Comparison of ENCODE assay signal across 10 mouse cellular contexts in genomic region chr19:16160759-16161158, GRCm38 (mm10). TPM values are rescaled to one million over a fixed set of nuclear protein-coding genes. Genes with fewer than 3 reads are reported as not detected.
DNase-seq lines count a peak whose midpoint lies in the region; ATAC-seq lines count a peak whose summit lies in the region.
"Had no signal": no experiment of that assay in that cellular context is flagged by ENCODE, and none has a peak within 500 bp of the region (broad histone marks: within the 10 kb centered on the region; RNA-seq: fewer than 3 reads in every experiment).

No protein-coding gene starts in this region.

- 0 out of 2 replicates have a peak, but pooled peaks cover 2% of the 10 kb centered on the region for H3K36me3 ChIP-seq in kidney, embryonic 16.5 days (ENCODE audit: insufficient read depth, low read length)
- H3K36me3 ChIP-seq: liver, embryonic 12.5 days had no signal

- peaks cover 23% of the 10 kb centered on the region for H3K4me1 ChIP-seq in kidney, embryonic 16.5 days (ENCODE audit: insufficient read depth, low read length)

- peak overlapping the region; percentile 41; the same call in 1 of the 2 replicates for H3K27ac ChIP-seq in kidney, embryonic 16.5 days (ENCODE audit: low read length)
- H3K27ac ChIP-seq: liver, embryonic 12.5 days had no signal

- no peaks in the 10 kb centered on the region for H3K27me3 ChIP-seq in kidney, embryonic 16.5 days (ENCODE audit: insufficient read depth, low read length)
- H3K27me3 ChIP-seq: liver, embryonic 12.5 days had no signal

- 23% methylated on average over 2 of the region's 2 CpGs for WGBS in kidney, embryonic 16.5 days

- ATAC-seq in cerebellum, adult (ENCODE audit: insufficient number of reproducible peaks, low FRiP score, low TSS enrichment) = no peak
- ATAC-seq in kidney, embryonic 16.5 days (ENCODE audit: low FRiP score, low TSS enrichment) = peak; percentile 52; the same call in 1 of the 2 replicates
- ATAC-seq: liver, embryonic 12.5 days had no signal

- H3K4me3 ChIP-seq in kidney, embryonic 16.5 days (ENCODE audit: low read length) = no peak overlapping the region
- H3K4me3 ChIP-seq: liver, embryonic 12.5 days; myocyte had no signal

- peak; percentile 26 to 48 for DNase-seq in cerebellum, postnatal 14 days
- DNase-seq in kidney, adult 8-10 months = no peak
- peak; percentile 46 for DNase-seq in gastrocnemius, postnatal 25 days
- DNase-seq in lung, postnatal 14 days = peak; percentile 42
- no peak for DNase-seq in left cerebral cortex, postnatal 36 days (ENCODE audit: low spot score in 2 of 2)
- DNase-seq in thymus, postnatal 14 days = no peak

- H3K9me3 ChIP-seq in kidney, embryonic 16.5 days (ENCODE audit: low read length) = no peaks in the 10 kb centered on the region
- H3K9me3 ChIP-seq: liver, embryonic 12.5 days had no signal

- no peak overlapping the region for H3K9ac ChIP-seq in kidney, embryonic 16.5 days (replicated peaks; ENCODE audit: low read length)
- H3K9ac ChIP-seq: liver, embryonic 12.5 days had no signal

- intact Hi-C loops in left cerebral cortex, postnatal 36 days (cut with DNase I) = no loop called here

- no peak overlapping the region for H3K4me2 ChIP-seq in kidney, embryonic 16.5 days (replicated peaks; ENCODE audit: low read depth, low read length)
- H3K4me2 ChIP-seq: liver, embryonic 12.5 days had no signal

RNA-seq across cellular contexts. Expression of gene Gnaq, which starts 28.1 kb away (rescaled TPM):
- 40.0 and 41.4 TPM in 2 replicates for polyA plus RNA-seq in kidney, embryonic 16.5 days (2015; fragmentation: Nextera tagmentation; extraction: Ambion mirVana)
- total RNA-seq in gastrocnemius, postnatal 25 days (2021) = 10 to 100 TPM; 11.6 to 11.8 TPM
- 100 to 1,000 TPM; 161 to 168 TPM for total RNA-seq in left cerebral cortex, postnatal 36 days (2021)

Comparison
In these comparisons a context has a peak if more than half of its experiments do, and no peak if none do; other contexts are left out.
1. DNase-seq: peak in cerebellum, postnatal 14 days (2 of 2), gastrocnemius, postnatal 25 days (single experiment) and lung, postnatal 14 days (single experiment); none in kidney, adult 8-10 months (0 of 2), left cerebral cortex, postnatal 36 days (0 of 2) and thymus, postnatal 14 days (single experiment).
2. RNA of gene Gnaq, which starts 28.1 kb away (total RNA-seq): 161 to 168 TPM in left cerebral cortex, postnatal 36 days; 11.6 to 11.8 TPM in gastrocnemius, postnatal 25 days; every median in the first group is over 10 times any median in the second.